Mouse (Mus musculus): ENCODE results near the gene Kazald1. TPM values are rescaled to one million over a fixed set of nuclear protein-coding genes. Genes with fewer than 3 reads are reported as not detected.

The Kazald1 gene
- polyA plus RNA-seq, 1 experiment from 2014 or later = 0.31 TPM

GRCm38 (mm10) chr19:45046523-45047321 is 28.3 kb upstream of the Kazald1 start:
- peak overlapping the region; percentile 83 for H3K4me2 ChIP-seq (ENCODE audit: low read depth, low read length, severe bottlenecking)
- H3K4me3 ChIP-seq (ENCODE audit: low read depth, low read length) = peak overlapping the region; percentile 42
- H3K4me1 ChIP-seq (replicated peaks; ENCODE audit: control insufficient read depth, insufficient read depth, low read length) = peaks cover 8% of the 10 kb centered on the region; the same call in 1 of the 2 replicates
- H3K36me3 ChIP-seq (ENCODE audit: control insufficient read depth, insufficient read depth, low read length) = no peaks in the 10 kb centered on the region
- no peaks in the 10 kb centered on the region for H3K9me3 ChIP-seq (ENCODE audit: control insufficient read depth, low read length)
- WGBS = 3% methylated on average over 34 of the region's 34 CpGs
- ATAC-seq (replicated peaks; ENCODE audit: low FRiP score) = peak; percentile 66
- peak overlapping the region; percentile 18; the same call in 1 of the 2 replicates for H3K27ac ChIP-seq (ENCODE audit: low read depth, low read length)
- peak; percentile 76 for DNase-seq (ENCODE audit: low spot score)
- peak overlapping the region; percentile 65 for H3K9ac ChIP-seq (ENCODE audit: low read length)
- peaks cover 14% of the 10 kb centered on the region for H3K27me3 ChIP-seq (ENCODE audit: control insufficient read depth, insufficient read depth, low read length)

- WGBS = under 1% methylated on average over 26 of the region's 26 CpGs
- H3K27me3 ChIP-seq (ENCODE audit: control insufficient read depth, insufficient read depth, low read length) = peaks cover 14% of the 10 kb centered on the region
Observed at GRCm38 (mm10) chr19:45047417-45047934, 27.6 kb upstream of the Kazald1 start, which contains the start of gene Sfxn3. Sfxn3 (plus strand) TSS chr19:45047503.

GRCm38 (mm10) chr19:45047935-45048643 is 27.0 kb upstream of the Kazald1 start:
- H3K27me3 ChIP-seq (ENCODE audit: control insufficient read depth, insufficient read depth, low read length) = peaks cover 14% of the 10 kb centered on the region

More at GRCm38 (mm10) chr19:45047417-45047934, 27.6 kb upstream of the Kazald1 start, which contains the start of gene Sfxn3:
- peak within 1 kb of the TSS; percentile 83 for H3K4me2 ChIP-seq (ENCODE audit: low read depth, low read length, severe bottlenecking)
- H3K9me3 ChIP-seq (ENCODE audit: control insufficient read depth, low read length) = no peaks in the 10 kb centered on the region
- peak within 1 kb of the TSS; percentile 65 for H3K9ac ChIP-seq (ENCODE audit: low read length)
- H3K4me3 ChIP-seq (ENCODE audit: low read depth, low read length) = peak within 1 kb of the TSS; percentile 42
- H3K27ac ChIP-seq (ENCODE audit: low read depth, low read length) = peak within 1 kb of the TSS; percentile 39
- peak; percentile 85 for DNase-seq (ENCODE audit: low spot score)
- peak; percentile 73 for ATAC-seq (replicated peaks; ENCODE audit: low FRiP score)
- H3K36me3 ChIP-seq (ENCODE audit: control insufficient read depth, insufficient read depth, low read length) = no peaks in the 10 kb centered on the region
- H3K4me1 ChIP-seq (replicated peaks; ENCODE audit: control insufficient read depth, insufficient read depth, low read length) = peaks cover 8% of the 10 kb centered on the region; the same call in 1 of the 2 replicates

GRCm38 (mm10) chr19:45048644-45049365 is 26.2 kb upstream of the Kazald1 start:
- Histone ChIP-seq H3K9me3 (ENCODE audit: control insufficient read depth, low read length) (no peaks in the 10 kb centered on the region), H3K4me2 (ENCODE audit: low read depth, low read length, severe bottlenecking) (no peak overlapping the region), H3K9ac (ENCODE audit: low read length) (no peak overlapping the region), H3K27me3 (ENCODE audit: control insufficient read depth, insufficient read depth, low read length) (peaks cover 14% of the 10 kb centered on the region), H3K4me1 (replicated peaks; ENCODE audit: control insufficient read depth, insufficient read depth, low read length) (peaks cover 8% of the 10 kb centered on the region; the same call in 1 of the 2 replicates), H3K4me3 (ENCODE audit: low read depth, low read length) (no peak overlapping the region), H3K27ac (ENCODE audit: low read depth, low read length) (no peak overlapping the region), H3K36me3 (ENCODE audit: control insufficient read depth, insufficient read depth, low read length) (no peaks in the 10 kb centered on the region)
- ATAC-seq (replicated peaks; ENCODE audit: low FRiP score) (no peak), DNase-seq (ENCODE audit: low spot score) (no peak)
- WGBS = 87% methylated on average over 12 of the region's 12 CpGs

More at GRCm38 (mm10) chr19:45047935-45048643, 27.0 kb upstream of the Kazald1 start:
- 63% methylated on average over 11 of the region's 11 CpGs for WGBS
- Histone ChIP-seq H3K36me3 (ENCODE audit: control insufficient read depth, insufficient read depth, low read length) (no peaks in the 10 kb centered on the region), H3K4me3 (ENCODE audit: low read depth, low read length) (peak overlapping the region; percentile 42), H3K27ac (ENCODE audit: low read depth, low read length) (peak overlapping the region; percentile 39; the same call in 1 of the 2 replicates), H3K9ac (ENCODE audit: low read length) (peak overlapping the region; percentile 65), H3K4me2 (ENCODE audit: low read depth, low read length, severe bottlenecking) (peak overlapping the region; percentile 83), H3K9me3 (ENCODE audit: control insufficient read depth, low read length) (no peaks in the 10 kb centered on the region), H3K4me1 (replicated peaks; ENCODE audit: control insufficient read depth, insufficient read depth, low read length) (peaks cover 8% of the 10 kb centered on the region; the same call in 1 of the 2 replicates)
- ATAC-seq (replicated peaks; ENCODE audit: low FRiP score) = peak; percentile 67
- peak; percentile 55 for DNase-seq (ENCODE audit: low spot score)

- Histone ChIP-seq H3K27me3 (ENCODE audit: control insufficient read depth, insufficient read depth, low read length) (peaks cover 14% of the 10 kb centered on the region), H3K4me2 (ENCODE audit: low read depth, low read length, severe bottlenecking) (no peak overlapping the region)
Observed at GRCm38 (mm10) chr19:45049523-45049922, 25.5 kb upstream of the Kazald1 start.

GRCm38 (mm10) chr19:45053451-45053850 is 21.6 kb upstream of the Kazald1 start:
- H3K36me3 ChIP-seq (ENCODE audit: control insufficient read depth, insufficient read depth, low read length) = no peaks in the 10 kb centered on the region
- H3K4me2 ChIP-seq (ENCODE audit: low read depth, low read length, severe bottlenecking) = no peak overlapping the region
- no peak for DNase-seq (ENCODE audit: low spot score)
- H3K27me3 ChIP-seq (ENCODE audit: control insufficient read depth, insufficient read depth, low read length) = no peaks in the 10 kb centered on the region
- ATAC-seq (replicated peaks; ENCODE audit: low FRiP score) = no peak
- no peak overlapping the region for H3K9ac ChIP-seq (ENCODE audit: low read length)
- peaks cover 7% of the 10 kb centered on the region; the same call in 1 of the 2 replicates for H3K4me1 ChIP-seq (replicated peaks; ENCODE audit: control insufficient read depth, insufficient read depth, low read length)
- H3K27ac ChIP-seq (ENCODE audit: low read depth, low read length) = no peak overlapping the region
- H3K4me3 ChIP-seq (ENCODE audit: low read depth, low read length) = no peak overlapping the region
- 92% methylated on average over 8 of the region's 8 CpGs for WGBS
- no peaks in the 10 kb centered on the region for H3K9me3 ChIP-seq (ENCODE audit: control insufficient read depth, low read length)

More at GRCm38 (mm10) chr19:45049523-45049922, 25.5 kb upstream of the Kazald1 start:
- no peaks in the 10 kb centered on the region for H3K36me3 ChIP-seq (ENCODE audit: control insufficient read depth, insufficient read depth, low read length)
- DNase-seq (ENCODE audit: low spot score) (no peak), ATAC-seq (replicated peaks; ENCODE audit: low FRiP score) (no peak)
- H3K27ac ChIP-seq (ENCODE audit: low read depth, low read length) = no peak overlapping the region
- no peak overlapping the region for H3K9ac ChIP-seq (ENCODE audit: low read length)
- peaks cover 8% of the 10 kb centered on the region; the same call in 1 of the 2 replicates for H3K4me1 ChIP-seq (replicated peaks; ENCODE audit: control insufficient read depth, insufficient read depth, low read length)
- 81% methylated on average over 9 of the region's 9 CpGs for WGBS
- H3K9me3 ChIP-seq (ENCODE audit: control insufficient read depth, low read length) = no peaks in the 10 kb centered on the region
- no peak overlapping the region for H3K4me3 ChIP-seq (ENCODE audit: low read depth, low read length)

GRCm38 (mm10) chr19:45054892-45055690 is 19.9 kb upstream of the Kazald1 start:
- Histone ChIP-seq H3K27ac (ENCODE audit: low read depth, low read length) (no peak overlapping the region), H3K9me3 (ENCODE audit: control insufficient read depth, low read length) (no peaks in the 10 kb centered on the region), H3K4me2 (ENCODE audit: low read depth, low read length, severe bottlenecking) (no peak overlapping the region), H3K4me1 (replicated peaks; ENCODE audit: control insufficient read depth, insufficient read depth, low read length) (peaks cover 7% of the 10 kb centered on the region; the same call in 1 of the 2 replicates), H3K9ac (ENCODE audit: low read length) (no peak overlapping the region; the same call in 1 of the 2 replicates), H3K27me3 (ENCODE audit: control insufficient read depth, insufficient read depth, low read length) (no peaks in the 10 kb centered on the region), H3K36me3 (ENCODE audit: control insufficient read depth, insufficient read depth, low read length) (no peaks in the 10 kb centered on the region), H3K4me3 (ENCODE audit: low read depth, low read length) (no peak overlapping the region)
- 87% methylated on average over 6 of the region's 6 CpGs for WGBS
- ATAC-seq (replicated peaks; ENCODE audit: low FRiP score) (no peak), DNase-seq (ENCODE audit: low spot score) (no peak)
